Mouse (Mus musculus): ENCODE measurements at regions not wholly inside any gene's neighbourhood (a gene's known extent, or its start where the extent isn't known, plus 50 kb on each side); places are given as distances from the start of the nearest gene placed in this dataset.

DNA sequence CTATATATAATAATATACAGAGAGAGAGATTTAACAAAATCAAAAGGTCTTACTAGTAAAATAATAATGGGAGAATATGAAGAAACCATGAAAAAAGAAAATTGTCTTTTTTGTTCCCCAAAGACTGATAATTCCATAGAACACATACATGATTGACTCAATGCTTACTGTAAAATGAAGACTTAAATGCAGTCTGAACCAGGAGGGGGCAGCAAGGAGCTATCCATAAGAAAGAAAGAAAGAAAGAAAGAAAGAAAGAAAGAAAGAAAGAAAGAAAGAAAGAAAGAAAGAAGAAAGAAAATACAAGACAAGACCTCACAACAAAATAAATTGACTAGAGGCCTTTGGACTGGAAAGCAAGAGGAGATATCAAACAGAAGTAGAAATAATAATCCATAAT is 868.8 kb upstream of the Acvr2a start:
- DNase-seq (ENCODE audit: low read depth, low spot score) = peak; percentile 33

DNA sequence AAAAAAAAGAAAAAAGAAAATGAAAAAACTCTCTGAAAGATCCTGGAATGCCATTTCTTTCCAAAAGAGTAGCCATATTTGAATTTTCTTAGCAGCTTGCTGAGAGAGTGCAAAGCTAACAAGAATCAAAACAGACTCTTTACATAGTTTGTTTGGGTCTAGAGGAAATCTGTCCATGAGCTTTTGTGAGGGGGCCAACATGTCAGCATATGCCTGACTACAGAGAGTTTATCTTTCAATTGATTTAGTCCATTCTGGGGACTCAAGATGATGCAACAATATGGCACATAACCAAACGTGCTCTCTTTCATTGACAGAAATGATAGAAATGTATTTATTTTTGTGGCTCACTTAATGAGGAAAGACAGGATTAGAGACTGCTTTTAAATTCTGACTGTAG is 822.8 kb upstream of the Acvr2a start:
- no peak for DNase-seq (ENCODE audit: low read depth, low spot score)

DNA sequence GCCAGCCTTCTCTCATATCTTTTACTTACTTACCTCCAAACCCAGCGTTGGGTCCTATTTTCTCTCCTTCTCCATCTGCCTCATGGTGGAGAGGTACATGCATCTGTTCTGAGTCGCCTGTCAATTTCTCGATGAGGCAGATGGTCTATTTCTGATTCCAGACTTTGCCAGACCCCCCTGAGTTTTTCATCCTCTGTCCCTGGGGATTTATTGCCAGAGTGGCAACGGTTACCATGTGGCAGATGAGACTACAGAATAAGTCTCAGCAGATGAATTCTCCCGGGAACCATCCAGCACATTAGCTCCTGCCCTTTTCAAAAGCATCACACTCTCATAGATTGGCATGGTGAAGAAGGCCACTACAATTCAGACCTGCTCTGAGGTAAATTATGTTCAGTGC is 819.7 kb upstream of the Acvr2a start:
- no peak for DNase-seq (ENCODE audit: low read depth, low spot score)

DNA sequence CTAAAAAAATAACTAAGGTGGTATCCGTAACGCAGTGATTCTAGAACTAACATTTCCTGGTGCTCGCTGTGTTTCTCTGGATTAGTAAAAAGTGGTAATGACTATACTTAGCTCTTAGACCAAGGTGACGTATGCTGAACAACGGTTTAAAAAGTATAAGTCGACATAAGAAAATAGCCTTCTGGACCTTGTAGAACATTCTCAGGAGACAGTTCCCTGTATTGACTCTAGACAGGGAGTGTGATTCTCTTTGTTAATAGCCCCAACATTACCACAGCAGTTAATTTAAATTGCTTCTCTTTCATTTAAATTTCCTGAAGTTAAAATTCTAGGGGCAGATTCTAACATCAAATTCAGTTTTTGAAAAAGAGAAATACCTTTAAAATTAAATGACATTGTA is 812.7 kb upstream of the Acvr2a start:
- no peak for DNase-seq (ENCODE audit: low read depth, low spot score)

DNA sequence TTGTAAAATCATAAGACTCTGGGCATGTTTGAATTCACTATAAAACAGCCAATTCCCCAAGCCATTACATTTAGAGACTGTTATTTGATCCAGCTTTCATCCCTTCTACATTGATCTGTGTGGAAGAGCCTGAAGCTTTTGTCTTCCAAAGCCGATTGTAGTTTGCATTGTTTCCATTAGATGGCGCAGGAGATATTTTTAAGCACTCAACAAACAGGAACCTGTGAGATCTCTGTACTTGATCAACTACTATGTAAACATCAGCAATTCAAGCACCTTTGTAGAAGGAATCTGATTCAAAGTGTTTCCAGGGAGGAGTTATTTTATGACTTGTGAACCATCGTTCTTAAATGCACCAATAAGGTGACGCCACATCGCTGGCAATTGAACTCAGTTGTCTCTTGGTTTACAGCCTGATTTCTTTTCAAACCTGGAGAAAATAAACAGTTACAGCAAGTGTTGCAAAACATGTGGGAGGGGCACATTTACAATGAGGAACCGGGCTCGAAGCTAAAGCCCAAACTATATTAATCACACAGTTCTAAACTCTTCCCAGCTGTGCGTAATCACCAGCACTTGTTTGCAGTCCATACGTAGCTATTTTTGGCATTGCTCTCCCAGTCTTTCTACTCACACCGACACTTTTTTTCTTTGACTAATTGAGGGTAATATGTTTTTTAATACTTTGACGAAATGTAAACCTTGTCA is 812.0 kb upstream of the Acvr2a start:
- DNase-seq (ENCODE audit: low read depth, low spot score) = peak; percentile 75

DNA sequence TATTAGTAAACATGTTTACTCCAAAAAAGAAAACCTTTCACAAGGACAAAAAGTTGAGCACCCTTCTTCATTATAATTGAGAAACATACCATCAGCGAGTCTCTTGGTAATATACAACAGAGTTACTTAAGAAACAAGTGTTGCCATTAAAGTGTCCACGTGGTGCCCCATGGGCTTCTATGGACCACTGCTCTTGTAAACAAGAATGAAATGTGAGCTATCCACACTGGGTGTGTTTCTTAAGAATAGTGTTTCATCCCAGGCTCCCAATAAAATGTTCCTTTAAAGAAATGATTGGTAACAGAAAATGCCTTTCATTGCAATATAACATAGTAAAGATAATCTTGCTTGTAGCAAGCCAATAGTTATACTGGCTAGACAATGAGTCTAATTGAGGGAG is 803.6 kb upstream of the Acvr2a start:
- DNase-seq (ENCODE audit: low read depth, low spot score) = no peak

DNA sequence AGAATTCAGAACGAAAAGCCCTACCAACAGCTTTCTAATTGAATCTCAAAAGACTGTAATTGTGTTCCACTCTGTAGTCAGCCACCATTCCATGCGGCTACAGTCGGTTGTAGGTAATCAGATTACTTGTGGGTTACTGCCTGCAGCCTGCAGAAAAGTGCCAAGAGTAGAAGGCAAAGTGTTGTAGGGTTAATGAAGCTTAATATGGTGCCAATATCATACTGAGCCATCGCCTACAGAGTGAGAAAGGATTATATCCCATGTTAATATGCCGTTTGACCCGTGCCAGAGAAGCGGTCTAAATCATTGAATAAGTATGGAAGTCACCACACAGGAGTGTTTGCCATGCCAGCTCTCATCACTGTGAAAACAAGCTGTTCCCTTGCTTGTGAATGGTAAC is 786.4 kb upstream of the Acvr2a start:
- no peak for DNase-seq (ENCODE audit: low read depth, low spot score)

DNA sequence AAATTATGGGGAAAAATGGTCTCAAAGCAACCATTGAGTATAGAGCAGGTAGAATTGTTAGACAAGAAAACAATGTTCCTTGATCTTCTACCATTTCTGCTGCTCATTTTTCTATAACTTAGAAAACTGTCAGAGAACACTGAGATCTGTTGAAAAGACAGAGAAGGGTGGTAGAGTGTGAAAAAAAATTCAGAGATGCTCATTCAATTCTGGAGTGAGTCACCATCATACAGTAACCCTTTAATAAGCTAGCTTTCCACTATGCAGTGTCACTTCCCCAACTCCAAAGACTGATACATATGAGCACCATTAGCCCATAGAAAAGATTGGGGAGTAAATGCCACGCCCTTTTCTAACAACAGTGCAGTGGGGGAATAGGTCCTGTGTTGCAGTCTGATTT is 752.5 kb upstream of the Acvr2a start:
- DNase-seq (ENCODE audit: low read depth, low spot score) = no peak

DNA sequence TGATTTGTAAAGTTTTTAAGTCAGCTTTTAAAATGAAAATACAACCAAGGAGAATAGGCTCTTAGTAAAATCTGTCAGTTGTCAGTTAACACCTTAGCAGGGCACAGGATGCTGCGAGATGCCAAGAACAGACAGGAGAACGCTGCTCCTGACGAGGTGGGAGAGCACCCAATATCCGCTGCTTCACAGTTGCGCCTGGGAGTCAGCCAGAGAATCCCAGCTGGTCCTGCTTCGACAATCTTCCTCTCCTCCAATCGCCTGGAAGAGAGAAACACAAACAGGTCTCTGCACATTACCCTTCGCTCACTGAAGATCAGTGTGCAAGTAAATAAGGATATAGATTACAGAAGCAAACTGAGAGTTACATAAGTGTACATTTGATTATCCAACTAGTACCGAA is 750.5 kb upstream of the Acvr2a start:
- no peak for DNase-seq (ENCODE audit: low read depth, low spot score)

DNA sequence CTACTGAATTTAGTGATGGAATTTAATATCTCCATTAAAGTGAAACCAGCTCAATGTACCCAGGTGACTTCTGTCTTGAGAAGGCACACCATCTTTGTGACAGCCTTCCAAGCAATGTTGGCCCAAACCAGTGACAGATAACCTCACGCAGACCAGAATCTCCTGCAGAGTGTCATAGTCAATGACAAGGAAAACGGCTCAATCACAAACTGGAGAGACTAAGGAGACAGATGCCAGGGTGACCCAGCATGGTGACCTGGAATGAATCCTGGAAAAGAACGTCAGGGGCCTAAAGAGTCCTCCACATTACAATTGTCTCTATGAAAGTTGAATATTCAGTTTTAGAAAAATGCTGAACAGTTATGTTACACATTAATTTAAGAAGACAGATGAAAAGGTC is 748.7 kb upstream of the Acvr2a start:
- no peak for DNase-seq (ENCODE audit: low read depth, low spot score)

DNA sequence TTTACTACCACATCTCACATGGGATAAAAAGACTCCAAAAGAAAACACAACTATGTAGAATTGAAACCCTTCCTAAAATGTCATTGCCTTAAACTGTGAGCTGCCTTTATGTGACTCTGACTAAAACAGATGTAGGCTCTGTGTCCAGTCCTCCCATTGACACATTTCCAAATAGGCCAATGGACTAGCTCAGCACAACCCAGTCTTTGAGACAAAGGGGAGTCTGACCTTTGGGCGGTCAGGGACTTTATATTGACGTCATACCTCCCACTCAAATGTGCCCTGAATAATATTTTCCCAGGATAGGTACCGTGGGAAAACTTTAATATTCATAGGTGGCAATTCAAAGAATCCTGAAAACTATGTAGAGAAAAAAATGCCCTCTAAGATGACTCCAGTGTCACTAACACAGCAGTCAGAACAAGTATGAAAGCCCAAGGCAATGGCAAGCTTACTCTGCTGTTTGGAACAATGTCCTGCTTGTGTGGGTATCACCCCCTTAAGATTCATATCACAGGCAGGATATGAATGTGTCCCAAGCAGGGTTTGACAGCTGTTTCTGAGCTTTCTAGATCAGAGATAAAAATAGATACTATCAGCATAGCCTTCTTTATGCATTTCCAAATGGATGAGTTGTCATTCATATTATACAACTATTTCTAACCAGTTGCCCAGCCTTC is 731.6 kb upstream of the Acvr2a start:
- DNase-seq (ENCODE audit: low read depth, low spot score) = no peak

DNA sequence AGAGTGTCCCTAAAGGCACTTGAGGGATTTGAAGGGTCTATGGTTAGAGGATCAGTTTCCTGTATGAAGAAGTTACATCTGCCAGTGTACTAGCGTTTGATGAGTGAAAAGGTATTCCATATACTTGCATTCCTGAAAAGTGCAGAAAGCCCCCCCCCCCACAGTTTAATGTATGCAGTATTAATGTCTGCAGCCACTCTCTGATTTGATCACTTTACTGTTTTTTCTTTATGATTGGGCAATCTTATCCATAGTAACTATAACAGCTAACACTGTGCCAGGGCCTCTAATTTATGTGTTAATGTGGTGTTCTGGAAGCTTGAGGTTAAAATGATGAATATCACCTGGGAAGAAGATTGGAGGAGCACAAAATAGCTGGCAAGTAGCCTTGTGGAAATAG is 715.6 kb upstream of the Acvr2a start:
- no peak for DNase-seq (ENCODE audit: low read depth, low spot score)

DNA sequence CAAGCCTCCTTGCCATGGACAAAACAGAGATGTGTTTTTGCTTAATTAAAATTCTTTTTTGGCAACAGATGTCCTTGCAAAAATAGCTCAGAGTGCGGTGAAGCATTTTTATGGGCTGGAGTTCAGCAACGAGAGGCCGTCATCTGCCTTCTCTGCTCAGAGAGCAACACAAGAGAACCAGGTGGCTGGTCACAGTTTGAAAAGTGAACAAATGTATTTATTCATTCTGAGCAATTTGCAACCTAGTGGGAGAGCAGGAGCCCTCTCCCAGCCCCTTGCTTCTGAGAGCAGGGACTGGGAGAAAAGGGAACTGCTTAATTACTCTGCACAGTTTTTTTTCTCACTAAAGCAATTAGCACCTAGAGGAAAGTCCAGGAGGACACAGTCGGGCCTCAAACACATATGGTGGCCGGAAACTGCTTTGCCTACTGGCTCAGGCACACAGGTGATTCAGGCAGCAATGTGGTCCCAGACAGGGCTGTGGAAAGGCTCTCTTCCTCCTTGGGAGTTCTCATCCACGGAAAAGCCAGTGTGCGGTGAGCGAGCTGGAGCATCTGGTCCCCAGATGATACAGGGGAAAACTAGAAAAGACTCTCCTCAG is 714.9 kb upstream of the Acvr2a start:
- DNase-seq (ENCODE audit: low read depth, low spot score) = no peak

DNA sequence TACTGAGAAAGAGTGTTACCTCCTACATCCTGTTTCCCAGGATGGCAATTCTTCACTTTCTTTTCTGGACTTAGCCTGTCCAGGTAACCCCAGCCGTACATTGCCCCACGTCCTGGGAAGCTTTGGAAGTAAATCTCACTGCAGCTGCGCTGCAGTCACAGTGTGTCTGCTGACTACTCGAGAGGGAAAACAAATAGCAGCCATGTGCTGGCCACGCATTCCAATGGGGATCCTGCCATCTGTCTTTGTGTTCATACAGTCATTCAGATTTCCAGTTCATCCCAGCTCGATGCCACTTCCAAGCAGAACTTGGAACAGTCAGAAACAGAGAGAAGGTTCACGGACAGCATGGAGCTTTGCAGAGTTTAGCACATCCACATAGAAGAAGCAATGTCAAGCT is 690.2 kb upstream of the Acvr2a start:
- DNase-seq (ENCODE audit: low read depth, low spot score) = no peak

DNA sequence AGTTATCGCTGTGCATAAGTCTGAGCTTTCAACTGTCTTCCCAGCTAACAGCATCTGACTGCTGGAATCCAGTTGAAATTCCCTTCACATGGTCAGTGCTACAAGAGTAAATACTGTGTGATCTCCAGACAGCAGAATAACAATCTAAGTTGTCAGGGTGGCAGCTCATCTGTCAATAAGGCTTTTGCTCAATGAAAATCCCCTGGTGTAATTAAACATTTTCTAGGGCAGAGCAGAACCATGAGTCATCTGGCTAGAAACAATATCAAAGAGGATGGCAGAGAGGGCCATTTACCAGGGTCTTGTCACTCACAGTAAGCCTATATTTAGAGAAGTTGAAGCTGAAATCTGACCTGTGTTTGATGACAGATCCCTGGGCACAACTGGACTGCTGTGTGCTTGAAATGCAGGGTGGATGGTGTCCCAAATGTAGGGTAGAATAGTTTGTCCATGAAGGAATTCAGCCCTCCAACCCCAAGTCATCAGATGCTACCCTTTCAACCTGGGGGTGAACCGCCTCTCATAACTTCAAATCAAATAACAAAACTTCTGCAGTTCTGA is 675.8 kb upstream of the Acvr2a start:
- no peak for DNase-seq (ENCODE audit: low read depth, low spot score)

DNA sequence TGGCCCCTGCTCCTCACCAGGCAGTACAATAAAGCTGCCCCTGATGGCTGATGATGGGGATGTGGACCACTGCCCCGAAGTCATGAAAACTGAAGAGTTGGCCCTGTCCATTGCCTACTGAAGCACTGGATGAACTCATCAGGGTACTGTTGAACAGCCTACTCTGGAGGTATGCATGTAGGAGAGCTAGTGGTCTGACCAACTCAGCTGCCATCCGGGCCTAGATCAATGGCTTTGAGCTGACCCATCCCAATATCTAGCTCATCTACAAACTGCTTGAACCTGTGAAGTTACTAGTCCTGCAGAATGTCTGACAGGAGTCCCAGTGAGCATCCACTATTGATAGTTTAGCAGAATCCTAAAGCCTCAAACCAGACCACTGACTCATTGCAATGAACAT is 672.6 kb upstream of the Acvr2a start:
- no peak for DNase-seq (ENCODE audit: low read depth, low spot score)

DNA sequence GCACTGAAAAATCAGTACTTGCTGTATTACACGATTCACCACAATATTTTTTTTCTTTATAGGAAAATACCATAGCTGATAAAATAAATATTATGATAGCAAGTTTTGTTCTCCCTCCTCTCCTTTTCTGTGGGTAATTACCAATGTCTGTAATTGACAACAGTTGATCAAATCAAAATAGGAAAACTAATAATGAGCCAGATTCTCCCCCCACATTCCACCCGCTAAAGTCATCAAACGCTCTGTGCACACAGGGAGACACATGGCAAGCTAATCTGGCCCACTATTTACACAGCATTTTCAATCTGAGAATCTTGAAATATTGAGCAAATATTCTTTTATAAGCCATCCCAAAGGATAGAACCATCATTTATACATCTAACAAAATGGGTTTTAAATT is 659.2 kb upstream of the Acvr2a start:
- DNase-seq (ENCODE audit: low read depth, low spot score) = no peak

DNA sequence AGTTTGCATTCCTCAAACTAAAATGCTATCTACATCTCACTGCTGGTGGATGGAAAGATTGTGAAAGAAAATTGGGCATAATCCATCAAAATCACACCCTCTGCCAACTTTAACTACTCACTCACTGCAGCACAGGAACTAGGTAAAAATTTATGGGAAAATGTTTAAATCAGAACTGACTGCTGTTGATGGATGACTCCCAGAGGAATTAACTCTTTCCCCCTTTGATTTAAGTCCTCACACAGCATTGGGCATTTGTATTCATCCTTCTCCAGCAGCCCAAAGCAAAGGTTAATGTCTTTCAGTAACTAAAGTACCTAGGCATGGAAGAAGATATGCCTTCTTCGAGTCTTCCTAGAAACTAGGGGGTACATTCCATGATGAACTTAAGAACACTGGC is 641.3 kb upstream of the Acvr2a start:
- no peak for DNase-seq (ENCODE audit: low read depth, low spot score)

DNA sequence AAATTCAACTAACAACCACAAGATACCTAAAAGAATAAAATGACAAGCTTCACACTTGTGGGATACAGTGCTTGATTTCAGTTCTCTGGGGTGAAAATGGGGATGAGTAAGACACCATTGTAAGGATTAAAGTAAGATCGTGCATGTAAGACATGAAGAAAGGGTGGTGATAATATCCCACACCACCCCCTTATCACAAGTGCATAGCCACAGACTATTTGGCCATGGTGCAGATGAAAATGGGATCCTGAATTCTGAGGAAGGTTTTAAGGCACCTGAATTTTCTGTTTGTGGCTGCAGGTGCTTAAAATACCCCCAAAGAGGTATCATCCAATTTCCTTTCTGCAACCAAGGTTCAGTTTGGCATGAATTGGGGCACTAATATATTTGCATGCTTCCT is 627.7 kb upstream of the Acvr2a start:
- no peak for DNase-seq (ENCODE audit: low read depth, low spot score)

DNA sequence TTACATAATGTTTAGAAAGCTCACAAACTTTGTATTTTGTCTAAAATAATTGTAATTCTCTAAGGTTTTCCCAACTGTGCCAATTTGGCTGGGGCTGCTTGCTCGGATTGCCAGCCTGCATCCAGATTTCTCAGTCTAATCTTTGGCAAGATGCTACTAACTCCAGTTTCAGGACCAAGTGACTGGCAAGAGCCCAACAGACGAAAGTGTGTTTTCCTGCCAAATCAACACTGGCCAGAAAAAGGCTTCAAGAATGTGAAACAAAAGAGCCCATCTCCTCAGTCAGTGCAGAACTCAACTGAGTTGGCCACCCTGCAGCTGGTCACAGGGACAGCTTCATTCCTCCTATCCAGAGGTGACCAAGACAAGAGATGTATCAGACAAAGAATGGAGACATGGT is 627.3 kb upstream of the Acvr2a start:
- DNase-seq (ENCODE audit: low read depth, low spot score) = no peak

DNA sequence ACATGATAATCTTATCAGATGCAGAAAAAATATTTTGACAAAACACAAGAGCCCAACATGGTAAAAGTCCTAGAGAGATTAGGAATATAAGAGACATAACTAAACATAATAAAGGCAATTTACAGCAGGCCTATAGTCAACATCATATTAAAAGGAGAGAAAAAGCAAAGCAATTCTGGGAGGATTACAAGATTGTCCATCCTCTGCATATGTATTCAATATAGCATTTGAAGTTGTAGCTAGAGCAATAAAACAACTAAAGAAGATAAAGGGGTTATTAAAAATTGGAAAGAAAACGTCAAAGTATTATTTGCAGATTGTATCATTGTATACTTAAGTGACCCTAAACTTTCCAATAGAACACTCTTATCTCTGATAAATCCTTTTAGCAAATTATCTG is 602.1 kb upstream of the Acvr2a start:
- DNase-seq (ENCODE audit: low read depth, low spot score) = no peak

DNA sequence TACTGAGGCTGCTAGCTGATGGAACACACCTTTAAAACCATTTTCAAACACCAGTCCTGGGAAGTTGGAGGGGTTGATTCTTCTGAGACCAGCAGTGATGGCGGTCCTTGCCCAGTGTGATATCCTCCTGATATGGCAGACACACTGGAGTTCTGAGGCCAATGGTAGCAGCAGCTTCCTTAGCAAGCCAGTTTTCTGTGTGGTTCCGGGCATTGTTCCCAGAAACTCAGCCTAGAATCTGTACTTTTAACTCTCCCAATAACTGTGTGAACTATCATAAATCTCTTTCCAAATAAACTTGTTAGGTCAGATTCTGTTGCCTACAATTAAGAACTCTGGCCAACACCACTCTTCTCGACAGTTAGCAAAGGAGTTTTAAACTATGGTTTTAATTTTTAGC is 593.1 kb upstream of the Acvr2a start:
- no peak for DNase-seq (ENCODE audit: low read depth, low spot score)

Measured in CD4-positive, CD25-positive, alpha-beta regulatory T cell, adult 2 months (primary cell).